Mouse (Mus musculus): ENCODE results near the gene Olfr358. TPM values are rescaled to one million over a fixed set of nuclear protein-coding genes. Genes with fewer than 3 reads are reported as not detected.

Gene Olfr358
- polyA plus RNA-seq (2015; fragmentation: Nextera tagmentation; extraction: Ambion mirVana): not detected in 2 replicates

DNA sequence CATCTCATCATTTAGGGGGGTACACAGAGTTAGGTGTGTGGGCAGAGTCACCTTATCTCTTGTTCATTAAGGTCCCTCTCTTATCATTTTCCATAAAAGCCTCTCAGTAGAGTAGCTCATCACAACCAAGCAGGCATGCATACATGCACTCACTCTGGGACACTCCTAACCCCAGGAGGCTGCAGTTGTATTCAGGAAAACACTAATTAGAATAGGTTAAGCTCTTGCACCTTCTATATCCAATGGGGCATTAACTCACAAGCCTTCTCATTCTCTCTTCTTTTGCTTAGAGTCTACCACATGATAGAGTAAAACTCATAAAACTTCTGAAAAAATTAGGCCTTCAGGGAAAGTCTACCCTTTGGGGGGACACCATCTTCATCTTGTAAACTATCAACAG lies at the start of gene Olfr358:
Gene Olfr358, minus strand, starts transcription at position 101 of the 400 bp plus-strand sequence.
- no peaks in the 10 kb centered on the region for H3K27me3 ChIP-seq (replicated peaks)
- no peak within 1 kb of the TSS for H3K4me2 ChIP-seq
- peaks cover 17% of the 10 kb centered on the region for H3K9me3 ChIP-seq
- no peak within 1 kb of the TSS for H3K4me3 ChIP-seq
- no peaks in the 10 kb centered on the region for H3K36me3 ChIP-seq
- no peak within 1 kb of the TSS for H3K9ac ChIP-seq
- H3K4me1 ChIP-seq: no peaks in the 10 kb centered on the region
- no peak for ATAC-seq (ENCODE audit: extremely low read depth, insufficient number of reproducible peaks, low FRiP score, low TSS enrichment)
- H3K27ac ChIP-seq (replicated peaks): no peak within 1 kb of the TSS

- ATAC-seq (ENCODE audit: extremely low read depth, insufficient number of reproducible peaks, low FRiP score, low TSS enrichment): no peak
- H3K4me1 ChIP-seq: no peaks in the 10 kb centered on the region
- H3K27ac ChIP-seq (replicated peaks): no peak overlapping the region
- 50% methylated on average over 1 of the region's 1 CpGs for WGBS
- no peak overlapping the region for H3K9ac ChIP-seq
- H3K4me3 ChIP-seq: no peak overlapping the region
- H3K36me3 ChIP-seq: no peaks in the 10 kb centered on the region
- H3K27me3 ChIP-seq (replicated peaks): no peaks in the 10 kb centered on the region
- no peak overlapping the region for H3K4me2 ChIP-seq
- H3K9me3 ChIP-seq: peaks cover 6% of the 10 kb centered on the region; the same call in 1 of the 2 replicates
Observed at GRCm38 (mm10) chr2:36997030-36997429, 12.1 kb downstream of the Olfr358 start.

DNA sequence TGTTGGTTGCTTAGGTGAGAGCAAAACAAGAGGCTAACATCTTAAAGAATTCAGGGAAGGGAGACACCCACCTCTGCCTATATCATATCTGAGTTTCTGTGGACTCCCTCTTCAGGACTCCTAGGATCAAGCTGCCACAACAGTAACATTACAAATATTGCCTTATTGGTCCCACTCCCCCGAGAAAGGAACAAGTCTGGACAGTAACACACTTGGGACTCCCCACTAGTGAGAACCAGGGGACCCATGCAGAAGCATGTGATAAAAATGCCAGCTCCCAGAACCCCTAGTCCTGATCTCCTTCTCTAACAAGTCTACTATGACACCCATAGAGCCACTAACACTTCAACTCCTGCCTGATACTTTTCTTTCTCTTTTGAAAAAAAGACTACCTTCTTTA lies 15.6 kb downstream of the Olfr358 start, which contains the start of gene Olfr357:
Gene Olfr357, plus strand, starts transcription at position 301 of the 400 bp plus-strand sequence.
- H3K9me3 ChIP-seq: no peaks in the 10 kb centered on the region; the same call in 1 of the 2 replicates
- H3K27me3 ChIP-seq (replicated peaks): no peaks in the 10 kb centered on the region
- no peaks in the 10 kb centered on the region for H3K36me3 ChIP-seq
- H3K4me1 ChIP-seq: no peaks in the 10 kb centered on the region
- no peak within 1 kb of the TSS for H3K9ac ChIP-seq
- no peak within 1 kb of the TSS for H3K4me2 ChIP-seq
- H3K27ac ChIP-seq (replicated peaks): no peak within 1 kb of the TSS
- no peak within 1 kb of the TSS for H3K4me3 ChIP-seq
- WGBS: 40% methylated on average over 1 of the region's 1 CpGs
- ATAC-seq (ENCODE audit: extremely low read depth, insufficient number of reproducible peaks, low FRiP score, low TSS enrichment): no peak

Other genes with a start within 250 kb of the Olfr358 start
- not detected in 2 replicates for gene Olfr348, start 225.1 kb downstream of the Olfr358 start, polyA plus RNA-seq (2015; fragmentation: Nextera tagmentation; extraction: Ambion mirVana)
- gene Olfr50, start 218.8 kb downstream of the Olfr358 start, polyA plus RNA-seq (2015; fragmentation: Nextera tagmentation; extraction: Ambion mirVana): not detected in 2 replicates
- gene Olfr3, start 192.3 kb downstream of the Olfr358 start, polyA plus RNA-seq (2015; fragmentation: Nextera tagmentation; extraction: Ambion mirVana): not detected in 2 replicates
- not detected in 2 replicates for gene Olfr350, start 163.0 kb downstream of the Olfr358 start, polyA plus RNA-seq (2015; fragmentation: Nextera tagmentation; extraction: Ambion mirVana)
- gene Olfr351, start 146.7 kb downstream of the Olfr358 start, polyA plus RNA-seq (2015; fragmentation: Nextera tagmentation; extraction: Ambion mirVana): not detected in 2 replicates
- not detected in 2 replicates for gene Olfr352, start 140.9 kb downstream of the Olfr358 start, polyA plus RNA-seq (2015; fragmentation: Nextera tagmentation; extraction: Ambion mirVana)
- gene Olfr353, start 116.4 kb downstream of the Olfr358 start, polyA plus RNA-seq (2015; fragmentation: Nextera tagmentation; extraction: Ambion mirVana): not detected in 2 replicates
- not detected in 2 replicates for gene Olfr354, start 103.7 kb downstream of the Olfr358 start, polyA plus RNA-seq (2015; fragmentation: Nextera tagmentation; extraction: Ambion mirVana)
- gene Olfr355, start 80.4 kb downstream of the Olfr358 start, polyA plus RNA-seq (2015; fragmentation: Nextera tagmentation; extraction: Ambion mirVana): not detected in 2 replicates
- not detected in 2 replicates for gene Olfr356, start 72.2 kb downstream of the Olfr358 start, polyA plus RNA-seq (2015; fragmentation: Nextera tagmentation; extraction: Ambion mirVana)
- gene Olfr357, start 15.5 kb downstream of the Olfr358 start, polyA plus RNA-seq (2015; fragmentation: Nextera tagmentation; extraction: Ambion mirVana): not detected in 2 replicates
- not detected in 2 replicates for gene Olfr360, start 56.4 kb upstream of the Olfr358 start, polyA plus RNA-seq (2015; fragmentation: Nextera tagmentation; extraction: Ambion mirVana)
- gene Olfr361, start 80.0 kb upstream of the Olfr358 start, polyA plus RNA-seq (2015; fragmentation: Nextera tagmentation; extraction: Ambion mirVana): not detected in 2 replicates
- gene Olfr362, start 108.6 kb upstream of the Olfr358 start, polyA plus RNA-seq (2015; fragmentation: Nextera tagmentation; extraction: Ambion mirVana): not detected in 2 replicates
- not detected in 2 replicates for gene Olfr364-ps1, start 130.0 kb upstream of the Olfr358 start, polyA plus RNA-seq (2015; fragmentation: Nextera tagmentation; extraction: Ambion mirVana)
- gene Olfr365, start 178.9 kb upstream of the Olfr358 start, polyA plus RNA-seq (2015; fragmentation: Nextera tagmentation; extraction: Ambion mirVana): not detected in 2 replicates
- gene Olfr366, start 202.2 kb upstream of the Olfr358 start, polyA plus RNA-seq (2015; fragmentation: Nextera tagmentation; extraction: Ambion mirVana): not detected in 2 replicates